Mouse (Mus musculus): Measurements from ENCODE around the gene Cpox.

Cpox gene

DNA sequence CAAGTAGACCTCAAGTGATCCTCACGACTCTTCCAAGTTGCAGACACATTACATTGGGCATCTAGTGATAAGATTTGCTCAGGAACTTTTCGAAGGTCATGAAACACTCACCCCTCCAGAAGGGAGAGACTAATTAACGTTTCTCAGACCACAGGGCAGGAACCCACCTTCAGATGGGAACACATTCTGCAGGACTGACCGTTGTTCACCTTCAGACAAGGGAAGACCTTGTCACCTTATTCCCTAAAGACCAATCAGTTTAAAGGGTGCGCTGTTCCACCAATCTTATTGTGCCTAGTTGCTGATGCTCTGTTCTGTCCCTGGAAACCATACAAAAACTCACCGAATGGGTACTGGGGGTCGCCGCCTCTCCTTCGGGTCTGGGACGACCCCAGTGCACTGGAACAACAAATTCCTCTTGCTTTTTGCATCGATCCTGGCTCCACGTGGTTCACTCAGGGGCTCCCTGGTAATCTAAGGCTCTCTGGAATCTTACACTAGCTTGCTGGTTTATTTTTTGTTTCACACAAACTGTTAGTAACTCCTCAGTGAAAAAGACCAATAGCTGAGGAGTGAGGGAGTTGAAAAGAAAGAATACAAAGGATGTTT is 30.8 kb downstream of the Cpox start:
- no peak for DNase-seq (ENCODE audit: low spot score)

DNA sequence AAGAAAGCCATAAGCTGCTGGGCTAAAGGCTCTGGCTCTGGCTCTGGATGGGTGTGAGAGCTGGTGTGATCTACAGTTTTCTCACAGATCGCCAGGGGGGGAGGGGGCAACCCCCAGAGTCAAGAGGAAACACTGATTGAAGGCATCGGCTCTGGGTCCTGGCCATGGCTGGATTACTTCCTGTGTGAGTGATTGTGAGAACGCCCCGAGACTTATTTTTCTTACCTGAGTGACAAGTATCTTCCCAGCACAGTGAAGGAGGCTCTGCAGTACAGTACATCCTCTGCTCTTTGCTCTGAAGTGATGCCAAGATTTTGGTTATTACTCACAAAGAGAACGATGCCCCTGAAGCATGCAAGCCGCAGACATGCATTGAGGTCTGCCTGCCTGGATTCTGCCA is 31.7 kb downstream of the Cpox start:
- DNase-seq (ENCODE audit: low spot score) = no peak

DNA sequence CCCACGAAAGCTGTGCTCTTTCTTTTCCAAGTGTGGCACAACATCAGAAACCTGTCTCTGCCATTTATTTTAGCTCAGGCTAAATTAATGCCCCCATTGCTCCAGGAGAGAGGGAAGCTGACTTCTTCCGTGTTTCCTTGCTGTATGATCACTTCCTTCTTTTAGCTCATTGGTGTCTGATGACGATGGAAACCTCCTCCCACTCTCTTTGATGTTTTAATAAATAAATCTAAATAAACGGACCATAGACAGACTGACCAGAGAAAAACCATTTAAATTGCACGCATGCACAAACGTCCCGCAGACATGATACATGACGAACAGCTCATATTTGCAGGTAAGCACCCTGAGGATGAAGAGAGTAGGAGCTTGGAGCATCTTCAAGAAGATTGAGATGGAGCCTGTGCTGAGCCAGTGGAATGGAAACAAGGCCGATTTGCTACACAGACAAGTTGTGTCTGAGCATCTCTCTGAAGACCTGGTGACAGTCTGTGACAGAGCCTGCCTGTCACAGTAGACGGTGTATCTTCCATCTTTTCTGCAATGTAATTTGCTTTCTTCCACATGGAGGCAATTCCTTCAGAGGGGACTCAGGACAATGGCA is 32.3 kb downstream of the Cpox start:
- no peak for DNase-seq (ENCODE audit: low spot score)

DNA sequence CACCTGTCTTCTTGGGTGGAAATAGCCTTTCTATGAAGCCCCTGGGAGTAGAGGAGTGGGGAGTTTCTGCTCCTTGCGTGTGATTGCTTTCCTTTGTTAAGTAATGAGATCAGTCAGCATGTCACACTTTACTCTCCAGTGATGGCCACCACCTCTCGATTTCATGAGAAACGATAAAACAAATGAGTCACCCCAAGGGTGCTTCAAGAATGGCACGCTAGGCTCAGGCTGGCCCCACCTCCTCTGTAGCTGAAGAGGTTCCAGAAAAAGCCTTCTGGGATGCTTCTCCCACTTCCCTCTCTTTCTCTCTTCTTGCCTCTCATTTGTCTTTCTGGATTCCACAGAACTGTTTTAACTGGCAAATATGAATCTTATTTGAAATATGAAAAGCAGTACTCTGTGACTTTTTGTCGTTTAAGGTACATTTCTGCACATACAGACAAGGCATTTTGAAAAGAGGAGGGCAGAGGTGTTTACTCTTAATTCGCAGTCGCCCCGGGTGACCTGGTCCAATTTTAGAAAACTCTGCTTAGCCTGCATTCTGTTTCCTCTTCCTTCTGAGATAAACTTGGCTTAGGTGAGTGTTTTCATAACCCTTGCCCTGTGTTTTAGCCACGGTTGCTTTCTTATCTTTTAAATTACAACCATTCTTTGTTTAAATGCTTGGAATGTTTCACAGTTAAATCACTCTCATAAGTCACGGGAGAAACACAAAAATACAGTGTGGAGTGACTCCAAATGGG is 33.5 kb downstream of the Cpox start:
- no peak for DNase-seq (ENCODE audit: low spot score)

DNA sequence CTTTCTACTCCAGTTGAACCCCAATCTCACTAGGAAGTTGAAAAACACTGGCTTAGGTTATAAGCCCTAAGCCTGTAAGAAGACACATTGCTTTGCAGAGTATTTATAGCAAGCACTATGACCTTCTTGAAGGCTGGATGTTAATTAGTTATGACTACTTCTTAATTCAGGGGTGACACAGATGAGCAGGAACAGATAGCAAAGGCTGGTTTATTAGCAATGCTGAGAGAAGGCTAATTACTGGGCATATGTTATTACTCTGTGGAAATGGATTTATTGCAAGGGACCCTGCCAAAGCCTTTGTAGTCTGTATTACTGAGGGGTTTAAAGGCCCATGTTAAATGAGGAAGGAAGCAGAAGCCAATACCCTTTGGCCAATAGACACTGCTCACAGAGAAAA is 34.9 kb downstream of the Cpox start:
- no peak for DNase-seq (ENCODE audit: low spot score)

DNA sequence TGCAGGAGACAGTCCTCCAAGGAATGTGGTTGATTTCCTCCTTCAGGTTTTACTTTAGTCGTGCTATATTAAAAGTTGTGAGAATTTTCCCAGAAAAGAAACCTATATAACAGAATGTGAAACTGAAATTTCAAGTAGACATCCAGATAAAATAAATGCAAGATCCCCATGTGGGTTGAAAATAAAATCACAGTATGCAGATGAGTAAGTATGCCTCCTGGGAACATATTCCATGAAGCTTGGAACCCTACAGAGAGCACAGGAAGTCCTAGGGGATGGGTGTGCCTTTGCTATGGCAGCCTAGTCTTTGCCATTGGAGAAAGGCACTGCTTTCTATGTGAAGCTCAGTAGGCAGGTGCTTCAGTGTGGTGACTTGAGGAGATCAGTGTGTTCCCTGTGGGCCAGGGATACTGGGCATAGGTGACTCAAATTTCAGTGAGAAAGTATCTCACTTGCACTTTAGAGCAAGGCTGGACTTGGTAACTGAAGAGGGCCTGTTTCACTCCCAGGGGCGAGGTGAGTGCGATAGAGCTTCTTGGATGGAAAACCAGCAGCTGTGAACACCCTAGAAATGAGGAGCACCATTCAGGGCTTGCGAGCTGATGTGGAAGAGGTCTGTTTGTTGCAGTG is 37.3 kb downstream of the Cpox start:
- DNase-seq (ENCODE audit: low spot score) = no peak

DNA sequence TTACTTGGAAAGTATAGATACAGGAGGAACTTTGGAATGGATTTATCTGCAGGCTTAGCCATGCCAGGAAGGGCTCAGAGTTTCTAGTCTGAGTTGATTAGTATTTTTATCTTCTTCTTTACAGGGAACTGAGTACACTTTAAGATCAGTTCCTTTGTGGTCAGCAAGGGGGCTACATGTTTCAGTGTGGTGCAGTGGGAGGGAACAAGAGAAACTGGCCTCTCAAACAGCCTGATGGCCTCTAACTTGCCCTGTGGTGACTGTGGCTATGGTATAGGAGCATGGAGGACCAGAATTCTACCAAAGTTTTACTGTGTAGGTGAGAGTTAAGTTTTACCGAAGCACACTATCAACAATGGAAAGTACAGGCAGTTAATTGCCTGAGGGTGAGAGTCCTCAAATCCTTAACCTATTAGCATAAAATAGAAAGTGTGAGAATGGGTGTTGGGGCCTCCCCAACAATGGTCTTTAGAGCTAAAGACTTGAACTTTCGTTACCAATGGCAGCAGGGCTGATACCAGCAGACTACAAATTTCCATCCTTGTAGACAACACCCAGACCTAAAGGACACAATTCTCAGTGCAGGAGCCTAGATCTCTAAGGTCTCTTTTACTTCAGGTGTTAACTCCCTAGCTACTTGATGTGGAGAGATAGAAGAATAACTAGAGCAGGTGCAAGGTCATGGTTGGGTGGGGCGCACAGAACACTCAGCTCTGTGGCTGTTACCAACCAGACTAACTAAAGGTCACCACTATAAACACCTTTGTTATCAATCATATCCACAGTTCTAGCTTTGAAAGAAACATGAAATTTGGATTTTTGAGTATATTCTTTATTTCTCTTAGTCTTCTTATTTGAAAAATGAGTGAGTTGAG is 38.7 kb downstream of the Cpox start:
- DNase-seq (ENCODE audit: low spot score) = no peak

DNA sequence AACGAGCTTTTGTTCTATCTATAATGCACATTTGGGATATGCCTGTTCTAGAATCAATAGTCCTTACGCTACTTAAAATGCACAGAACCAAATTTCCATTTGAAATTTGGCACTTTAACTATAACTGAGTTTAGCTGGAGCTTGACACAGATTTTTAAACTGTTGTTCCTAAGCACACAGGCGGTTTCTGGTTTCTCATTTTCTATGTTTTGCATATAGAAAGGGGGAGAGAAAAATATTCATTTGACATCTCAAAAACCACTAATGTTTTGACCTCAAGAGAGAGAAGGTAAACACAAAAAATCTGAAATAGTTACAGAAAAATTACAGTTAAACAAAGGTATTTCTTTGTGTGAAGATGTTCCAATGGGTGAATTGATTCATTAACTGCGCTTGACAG is 39.4 kb downstream of the Cpox start:
- no peak for DNase-seq (ENCODE audit: low spot score)

DNA sequence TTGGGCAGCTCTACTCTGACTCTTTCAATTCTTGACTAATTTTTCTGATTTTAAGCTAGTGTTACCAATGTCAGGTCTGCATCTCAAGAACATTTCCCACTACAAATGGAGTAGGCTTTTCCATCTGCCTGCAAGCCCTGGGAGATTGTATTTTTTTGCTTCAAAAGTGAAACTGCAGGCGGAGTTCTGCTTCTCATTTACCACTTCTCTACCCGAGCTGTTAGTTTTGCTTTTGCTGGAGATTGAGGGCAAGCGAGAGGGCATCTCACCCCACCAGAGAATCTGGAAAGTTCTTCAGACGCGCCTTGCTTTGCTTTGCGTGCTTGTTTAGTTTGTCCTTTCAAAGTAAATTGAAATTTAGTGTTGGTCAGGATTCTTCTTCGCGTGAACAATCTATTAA is 42.1 kb downstream of the Cpox start:
- no peak for DNase-seq (ENCODE audit: low spot score)

DNA sequence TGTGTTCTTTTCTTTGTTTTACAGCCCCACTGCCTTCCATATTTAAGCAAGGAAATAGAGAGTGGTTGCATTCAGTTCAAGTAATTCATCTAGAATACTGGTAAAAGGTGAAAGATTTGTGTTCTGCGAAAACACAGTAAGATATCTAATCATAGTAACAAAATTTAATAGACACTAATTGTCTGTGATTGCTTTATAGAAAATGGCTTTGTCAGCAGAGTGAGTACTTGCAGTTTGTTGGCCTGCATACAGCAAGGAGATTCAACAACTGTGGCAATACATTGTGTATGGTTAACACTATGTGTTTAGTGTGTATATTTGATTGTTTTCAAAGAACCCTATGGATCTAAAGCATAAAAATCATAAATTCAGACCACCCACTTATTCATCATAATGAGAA is 43.0 kb downstream of the Cpox start:
- DNase-seq (ENCODE audit: low spot score) = no peak

DNA sequence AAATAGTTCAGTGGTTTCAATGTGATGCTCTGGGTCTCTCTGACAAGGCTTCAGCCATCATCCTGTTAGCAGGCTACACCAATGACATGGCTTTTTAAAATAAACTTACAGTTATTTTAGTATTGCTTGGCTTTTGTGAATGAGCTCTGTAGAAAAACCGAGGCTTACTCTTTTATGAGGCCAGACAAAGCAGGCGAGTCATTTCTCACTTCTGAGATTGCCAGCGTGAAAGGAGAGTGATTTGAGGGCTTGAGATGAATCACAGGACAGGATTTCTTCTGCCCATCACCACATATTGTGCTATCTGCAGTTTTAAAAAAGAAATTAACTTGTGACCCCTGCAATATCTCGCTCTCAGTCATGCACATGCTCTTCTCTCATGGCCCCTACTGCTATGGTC is 44.9 kb downstream of the Cpox start:
- no peak for DNase-seq (ENCODE audit: low spot score)

DNA sequence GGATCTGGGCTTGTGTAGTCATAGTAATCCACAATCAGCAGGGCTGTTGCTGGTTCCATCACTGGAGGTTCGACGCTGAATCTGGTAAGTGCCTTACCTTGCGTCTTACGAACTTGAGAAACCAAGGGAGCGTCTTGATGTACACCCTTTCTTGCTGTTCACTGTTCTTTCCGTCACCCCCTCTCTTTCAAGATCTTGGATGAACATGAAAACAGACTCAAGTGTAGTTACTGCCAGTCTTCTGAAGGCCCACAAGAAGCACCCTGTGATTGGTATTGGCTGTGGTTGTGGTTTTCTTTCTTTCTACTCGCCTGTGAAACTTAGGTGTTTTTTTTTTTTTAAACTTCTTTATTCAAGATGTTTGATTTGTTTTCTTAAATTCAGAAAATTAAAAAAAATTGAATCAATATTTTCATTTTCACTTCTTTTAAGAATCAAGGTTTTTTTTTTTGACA is 48.6 kb downstream of the Cpox start, which contains the start of gene Gpr15:
Gpr15 (minus strand) TSS at position 405 of the 455 bp plus-strand sequence.
- no peak for DNase-seq (ENCODE audit: low spot score)

DNA sequence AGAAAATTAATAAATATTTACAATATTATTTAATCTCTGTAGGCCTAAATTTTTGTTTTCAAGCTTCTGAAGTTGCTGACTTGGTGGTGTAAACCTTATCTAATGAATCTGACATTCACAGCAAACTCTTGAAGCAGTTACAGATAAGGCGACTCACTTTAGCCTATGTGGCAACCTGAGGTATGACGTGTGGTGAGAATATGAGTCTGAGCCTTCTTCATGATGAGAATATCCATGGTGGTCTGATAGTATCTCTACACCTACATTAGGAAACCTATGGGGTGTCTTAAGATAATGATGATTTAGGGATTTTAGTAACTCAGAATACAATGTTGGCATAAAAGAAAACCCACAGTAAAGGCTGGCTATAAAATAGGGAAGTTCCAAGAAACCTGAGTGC is 52.2 kb downstream of the Cpox start:
- no peak for DNase-seq (ENCODE audit: low spot score)

DNA sequence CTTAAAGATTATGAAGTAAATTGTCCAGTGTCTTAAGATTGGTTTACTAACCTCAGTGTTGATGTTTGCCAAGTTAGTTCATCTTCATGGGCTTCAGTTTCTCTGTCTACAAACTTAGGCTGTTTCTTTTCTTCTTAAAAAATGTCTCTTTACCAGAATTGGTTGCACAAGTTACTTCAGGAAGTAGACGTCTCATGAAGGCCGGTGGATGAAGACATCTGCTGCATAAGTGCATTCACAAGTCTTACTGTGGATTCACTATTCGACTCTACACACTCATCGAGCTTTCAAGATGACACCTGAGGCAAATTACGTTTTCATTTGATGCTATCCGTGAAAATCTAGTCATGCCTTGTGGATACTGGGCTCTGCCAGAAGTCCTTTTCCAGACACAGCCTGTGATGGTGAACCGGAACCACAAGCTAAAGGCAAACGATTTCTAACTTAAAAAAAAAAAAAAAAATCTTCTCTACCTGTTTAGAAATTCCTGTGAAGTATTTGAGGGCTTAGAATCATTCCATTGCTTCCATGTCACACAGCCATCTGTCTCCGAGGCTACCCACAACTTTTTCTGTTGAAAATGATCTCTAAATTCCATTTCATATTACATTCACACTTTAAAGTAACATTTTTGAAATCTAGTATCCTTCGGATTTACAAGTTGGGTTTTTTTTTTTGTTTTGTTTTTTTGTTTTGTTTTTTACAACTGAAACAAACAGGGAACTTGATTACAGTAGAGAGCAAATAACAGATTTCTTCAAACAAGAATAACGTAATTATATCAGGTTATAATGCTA is 56.8 kb downstream of the Cpox start:
- DNase-seq (ENCODE audit: low spot score) = no peak

DNA sequence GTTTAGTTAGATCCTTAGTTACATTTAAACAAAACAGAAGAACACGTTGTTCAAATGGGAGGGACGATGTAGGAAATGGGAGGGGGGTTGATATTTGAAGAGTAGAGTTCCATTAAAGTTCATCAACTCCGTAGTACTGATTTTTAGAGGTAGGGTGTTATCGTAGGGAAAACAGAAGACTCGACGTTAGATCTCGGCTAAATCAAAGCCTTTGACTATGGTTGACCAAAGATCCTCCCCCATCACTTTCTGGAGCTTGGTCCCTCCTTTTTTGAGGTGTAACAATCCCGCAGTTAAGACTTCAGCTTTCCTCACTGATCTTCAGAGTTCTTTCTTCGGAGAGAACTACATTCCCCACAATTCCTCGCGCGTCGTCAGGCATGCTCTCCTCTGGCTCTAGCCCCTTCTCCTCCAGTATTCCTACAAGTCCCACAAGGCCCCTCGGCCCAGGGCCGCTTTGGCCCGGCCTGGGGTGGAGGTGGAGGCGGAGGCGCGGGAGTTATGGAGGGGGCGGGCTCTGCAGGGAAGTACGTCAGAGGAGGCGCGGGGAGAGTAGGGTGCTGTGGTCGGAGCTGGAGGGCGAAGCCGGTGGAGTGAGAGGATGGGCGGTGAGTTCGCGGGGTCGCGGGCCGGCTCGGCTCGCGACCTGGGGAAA is 57.5 kb downstream of the Cpox start, which contains the start of gene Cldnd1:
Cldnd1 (plus strand) TSS at position 434 of the 655 bp plus-strand sequence.
- DNase-seq (ENCODE audit: low spot score) = peak; percentile 96

DNA sequence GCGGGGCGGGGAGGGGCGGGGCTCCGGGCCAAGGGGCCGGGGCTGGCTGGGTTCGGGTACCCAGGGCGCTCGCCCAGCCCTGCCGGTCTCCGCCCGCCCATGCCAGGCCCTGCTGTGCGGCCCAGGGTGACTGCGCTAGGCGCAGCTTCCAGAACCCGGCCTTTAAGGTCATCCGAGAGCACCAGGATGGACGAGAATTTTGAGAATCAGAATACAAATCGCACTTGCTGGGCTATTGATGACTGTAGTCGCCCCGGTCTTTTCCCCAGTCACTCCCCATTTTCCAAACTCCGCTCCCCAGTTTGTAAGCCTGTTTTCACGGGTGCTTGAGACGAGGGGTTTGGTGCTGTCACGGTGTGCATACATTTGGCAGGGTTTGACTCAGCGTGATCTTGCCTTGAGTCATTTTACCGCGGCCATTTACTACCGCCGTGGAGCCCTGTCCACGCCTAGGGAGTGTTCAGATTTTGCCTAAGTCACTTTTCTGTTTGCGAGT is 58.1 kb downstream of the Cpox start:
- DNase-seq (ENCODE audit: low spot score) = no peak

DNA sequence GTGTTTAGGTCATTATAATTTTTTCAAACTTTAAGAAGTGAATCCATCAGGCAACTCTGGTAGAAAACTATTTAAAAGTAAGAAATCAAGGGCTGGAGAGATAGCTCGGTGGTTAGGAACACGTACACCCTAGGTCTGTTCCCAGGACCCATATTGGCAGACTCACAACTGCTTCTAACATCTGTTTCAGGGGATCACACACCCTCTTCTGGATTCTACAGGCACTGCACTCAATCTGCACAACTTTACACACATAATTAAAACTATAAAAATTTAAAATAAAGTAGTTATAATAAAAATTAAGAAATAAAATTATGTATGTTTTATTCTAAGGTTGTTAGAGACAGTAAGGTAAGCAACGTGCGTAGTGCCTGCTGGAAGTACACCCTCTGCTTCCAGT is 68.1 kb downstream of the Cpox start:
- DNase-seq (ENCODE audit: low spot score) = no peak

DNA sequence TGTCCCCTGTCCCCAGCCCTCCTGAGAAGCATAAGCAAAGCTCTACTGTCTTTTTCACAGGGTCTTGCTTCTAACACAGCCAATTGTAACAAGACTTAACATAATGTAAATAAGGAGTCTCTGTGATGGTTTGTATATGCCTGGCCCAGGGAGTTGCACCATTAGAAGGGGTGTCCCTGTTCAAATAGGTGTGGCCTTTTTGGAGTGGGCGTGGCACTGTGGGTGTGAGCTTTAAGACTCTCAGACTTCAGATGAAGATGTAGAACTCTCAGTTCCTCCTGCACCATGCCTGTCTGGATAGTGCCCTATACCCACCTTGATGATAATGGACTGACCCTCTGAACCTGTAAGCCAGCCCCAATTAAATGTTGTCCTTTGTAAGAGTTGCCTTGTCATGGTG is 68.7 kb downstream of the Cpox start:
- DNase-seq (ENCODE audit: low spot score) = no peak

DNA sequence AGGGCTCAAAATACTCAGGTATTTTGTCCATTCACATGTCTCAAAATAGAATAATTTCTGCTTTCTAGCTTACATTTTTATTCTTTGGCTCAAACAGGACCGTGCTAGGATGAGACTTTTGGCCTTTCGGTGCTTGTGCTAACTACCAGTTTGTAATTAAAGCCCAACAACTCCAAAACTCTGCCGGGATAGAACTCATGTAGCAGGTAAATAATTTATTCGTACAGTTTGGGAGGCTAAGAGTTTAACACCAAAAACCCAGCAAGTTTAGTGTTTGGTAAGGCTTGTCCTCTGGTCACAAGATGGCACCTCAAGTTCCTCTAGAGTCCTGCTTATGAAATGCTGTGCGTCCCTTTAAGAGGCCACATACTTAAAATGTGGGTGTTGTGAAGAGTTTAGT is 70.7 kb downstream of the Cpox start:
- DNase-seq (ENCODE audit: low spot score) = no peak

DNA sequence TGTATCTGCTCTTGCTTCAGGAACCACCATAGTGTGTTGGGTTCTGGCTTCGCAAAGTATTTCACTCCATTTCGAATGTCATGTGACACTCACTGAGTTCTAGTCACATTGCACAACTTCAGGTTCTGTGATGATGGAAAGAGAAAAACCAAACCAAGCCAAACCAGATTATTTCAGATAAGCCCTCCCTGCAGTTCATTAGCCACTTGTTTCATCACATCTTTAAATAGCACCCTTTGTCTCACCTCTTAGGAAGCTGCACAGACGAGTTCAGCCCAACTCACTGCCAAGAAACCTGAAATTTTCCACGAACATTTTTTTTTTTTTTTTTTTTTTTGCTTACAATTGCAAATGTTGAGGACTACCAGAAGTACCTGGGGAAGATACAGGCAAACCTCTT is 76.6 kb downstream of the Cpox start:
- no peak for DNase-seq (ENCODE audit: low spot score)

All from layer of hippocampus, adult 11-12 months (tissue).